Mouse (Mus musculus): Measurements from ENCODE around the gene Tubb5.

Gene Tubb5

DNA sequence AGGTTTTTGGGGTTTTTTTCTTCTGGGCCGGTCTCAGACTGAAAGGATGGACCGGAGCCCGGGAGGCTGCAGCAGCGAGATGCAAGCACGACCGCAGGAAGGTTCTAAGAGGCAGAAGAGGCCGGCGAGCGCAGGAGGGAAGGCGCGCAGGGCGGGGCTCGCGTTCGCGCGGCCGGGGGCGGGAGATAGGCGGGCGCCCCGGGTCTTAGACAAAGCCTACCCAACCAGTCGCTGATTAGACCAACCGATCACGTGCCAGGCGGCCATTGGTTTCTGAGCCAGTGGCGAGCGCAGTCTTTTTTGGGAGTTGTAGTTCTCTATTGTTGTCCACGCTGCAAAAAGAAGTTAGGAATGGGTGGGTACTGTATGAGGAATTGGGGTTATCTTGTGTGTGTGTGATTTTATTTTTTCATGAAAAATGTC, at the start of gene Tubb5:
Tubb5 (minus strand) TSS at position 185 of the 423 bp plus-strand sequence.
- peak; percentile 96 to 98 for DNase-seq

DNA sequence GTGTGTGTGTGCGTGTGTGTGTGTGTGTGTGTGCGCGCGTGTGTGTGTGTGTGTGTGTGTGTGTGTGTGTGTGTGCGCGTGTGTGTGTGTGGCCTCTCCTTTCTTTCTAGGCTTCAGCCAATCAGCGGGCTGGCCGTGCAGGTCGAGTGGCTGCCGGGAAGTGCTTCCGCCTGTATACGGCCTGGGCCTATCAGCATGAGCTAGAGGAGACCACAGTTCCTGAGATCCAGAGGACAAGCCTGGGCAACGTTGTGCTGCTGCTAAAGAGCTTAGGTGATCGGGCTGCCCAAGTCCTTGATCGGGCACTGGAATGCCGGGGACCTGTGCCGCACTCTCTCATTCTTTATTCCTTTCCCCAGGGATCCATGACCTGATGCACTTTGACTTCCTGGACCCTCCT, 49.6 kb upstream of the Tubb5 start:
- no peak for DNase-seq

- DNase-seq, result no peak
Observed at GRCm38 (mm10) chr17:35883777-35884176, 45.7 kb upstream of the Tubb5 start.

DNA sequence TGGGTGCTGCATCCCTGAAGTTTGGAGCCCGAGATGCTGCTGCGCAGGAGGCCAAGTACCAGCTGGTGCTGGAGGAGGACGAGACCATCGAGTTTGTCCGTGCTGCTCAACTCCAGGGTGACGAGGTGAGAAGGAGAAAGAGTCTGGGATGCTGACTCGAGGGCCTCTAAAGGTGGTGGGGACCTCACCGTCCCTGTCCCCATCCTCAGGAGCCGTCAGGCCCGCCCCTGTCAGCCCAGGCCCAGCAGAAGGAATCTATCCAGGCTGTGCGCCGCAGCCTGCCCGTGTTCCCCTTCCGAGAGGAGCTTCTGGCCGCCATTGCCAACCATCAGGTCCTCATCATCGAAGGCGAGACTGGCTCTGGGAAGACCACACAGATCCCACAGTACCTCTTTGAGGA, 44.8 kb upstream of the Tubb5 start:
- DNase-seq, result no peak

- DNase-seq, result peak; percentile 94 to 96
Observed at GRCm38 (mm10) chr17:35879245-35880057, 41.3 kb upstream of the Tubb5 start, which contains the start of gene Dhx16. Gene Dhx16 (plus strand): TSS chr17:35879819.

- no peak for DNase-seq
Observed at GRCm38 (mm10) chr17:35874721-35875120, 36.6 kb upstream of the Tubb5 start.

DNA sequence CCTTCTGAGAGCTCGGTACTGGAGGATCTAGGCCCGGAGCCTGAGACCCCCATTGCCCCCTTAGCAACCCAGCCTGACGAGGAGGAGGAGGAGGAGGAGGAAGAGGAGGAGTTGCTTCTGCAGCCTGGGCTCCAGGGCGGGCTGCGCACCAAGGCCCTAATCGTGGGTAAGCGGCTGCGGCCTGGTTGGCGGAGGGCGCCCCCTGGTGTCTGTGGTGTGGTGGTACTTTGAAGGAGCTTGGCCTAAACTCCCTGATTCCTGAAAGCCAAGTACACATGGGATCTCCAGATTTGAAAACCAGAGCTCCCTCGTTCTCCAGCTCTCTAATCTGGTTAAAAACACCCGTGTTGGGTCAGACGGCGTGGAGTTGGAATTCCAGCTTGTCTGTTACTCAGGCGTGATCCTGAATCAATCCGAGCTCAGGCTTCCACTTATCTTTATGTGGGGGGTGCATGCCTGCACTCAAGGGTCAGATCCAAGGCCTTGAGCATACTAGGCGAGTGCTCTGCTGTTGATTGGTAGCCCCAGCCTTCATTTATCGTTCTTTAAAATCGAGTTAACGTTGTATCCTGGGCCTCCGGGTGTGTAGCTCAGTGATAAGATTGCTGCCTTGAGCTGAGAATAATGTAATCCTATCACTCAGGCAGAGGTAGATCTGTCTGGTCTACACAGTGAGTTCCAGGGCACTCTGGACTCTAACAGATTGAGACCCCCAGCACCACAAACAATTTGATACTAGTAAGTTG, 35.8 kb upstream of the Tubb5 start:
- DNase-seq, result peak; percentile 86 to 87

GRCm38 (mm10) chr17:35870884-35871696, 33.0 kb upstream of the Tubb5 start:
- peak; percentile 52 to 54 for DNase-seq

- peak; percentile 86 to 92 for DNase-seq
Observed at GRCm38 (mm10) chr17:35870151-35870883, 32.2 kb upstream of the Tubb5 start.

GRCm38 (mm10) chr17:35869346-35870067, 31.4 kb upstream of the Tubb5 start:
- peak; percentile 60 to 63 for DNase-seq

DNA sequence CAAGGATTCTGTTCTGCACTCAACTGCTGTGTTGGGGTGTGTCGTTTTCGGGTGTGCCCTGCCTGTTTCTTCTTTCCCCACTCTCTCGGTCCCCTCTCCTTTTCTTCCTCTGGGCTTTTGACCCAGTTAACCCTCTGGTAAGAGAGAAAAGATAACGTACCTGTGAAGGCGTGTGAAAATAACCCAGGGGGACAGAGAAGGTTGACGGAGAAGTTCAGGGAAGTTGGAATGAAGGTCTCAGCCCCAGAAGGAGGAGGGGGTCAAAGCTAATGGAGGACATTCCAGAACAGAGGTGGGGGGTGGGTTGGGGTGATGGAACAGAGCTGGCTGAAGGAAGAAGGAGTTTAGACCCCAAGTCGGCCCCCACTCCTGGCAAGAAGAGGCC, 30.8 kb upstream of the Tubb5 start:
- DNase-seq, result no peak

DNA sequence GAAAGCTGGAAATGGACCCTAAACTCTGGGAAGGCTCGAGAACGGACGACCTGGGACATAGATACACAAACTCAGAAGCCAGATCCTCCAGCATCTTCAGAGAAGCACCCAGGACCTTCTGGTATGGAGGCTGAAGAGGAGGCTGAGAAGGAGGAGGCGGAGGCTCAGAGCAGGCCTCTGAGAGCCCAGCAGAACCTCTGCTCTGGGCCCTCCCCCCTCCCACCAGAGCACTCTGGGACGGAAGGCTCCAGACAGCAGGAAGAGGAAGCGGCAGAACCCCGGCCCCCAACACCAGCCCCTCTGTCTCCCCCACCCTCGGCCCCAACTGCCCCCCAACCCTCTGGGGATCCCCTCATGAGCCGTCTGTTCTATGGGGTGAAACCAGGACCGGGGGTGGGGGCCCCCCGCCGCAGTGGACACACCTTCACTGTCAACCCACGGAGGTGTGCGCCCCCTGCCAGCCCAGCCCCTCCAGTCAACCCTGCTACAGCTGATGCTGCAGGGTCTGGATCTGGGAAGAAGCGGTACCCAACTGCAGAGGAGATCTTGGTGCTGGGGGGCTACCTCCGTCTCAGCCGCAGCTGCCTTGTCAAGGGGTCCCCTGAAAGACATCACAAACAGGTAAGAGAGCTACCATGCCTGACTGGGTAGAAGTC, 30.2 kb upstream of the Tubb5 start:
- peak; percentile 66 to 78 for DNase-seq

DNA sequence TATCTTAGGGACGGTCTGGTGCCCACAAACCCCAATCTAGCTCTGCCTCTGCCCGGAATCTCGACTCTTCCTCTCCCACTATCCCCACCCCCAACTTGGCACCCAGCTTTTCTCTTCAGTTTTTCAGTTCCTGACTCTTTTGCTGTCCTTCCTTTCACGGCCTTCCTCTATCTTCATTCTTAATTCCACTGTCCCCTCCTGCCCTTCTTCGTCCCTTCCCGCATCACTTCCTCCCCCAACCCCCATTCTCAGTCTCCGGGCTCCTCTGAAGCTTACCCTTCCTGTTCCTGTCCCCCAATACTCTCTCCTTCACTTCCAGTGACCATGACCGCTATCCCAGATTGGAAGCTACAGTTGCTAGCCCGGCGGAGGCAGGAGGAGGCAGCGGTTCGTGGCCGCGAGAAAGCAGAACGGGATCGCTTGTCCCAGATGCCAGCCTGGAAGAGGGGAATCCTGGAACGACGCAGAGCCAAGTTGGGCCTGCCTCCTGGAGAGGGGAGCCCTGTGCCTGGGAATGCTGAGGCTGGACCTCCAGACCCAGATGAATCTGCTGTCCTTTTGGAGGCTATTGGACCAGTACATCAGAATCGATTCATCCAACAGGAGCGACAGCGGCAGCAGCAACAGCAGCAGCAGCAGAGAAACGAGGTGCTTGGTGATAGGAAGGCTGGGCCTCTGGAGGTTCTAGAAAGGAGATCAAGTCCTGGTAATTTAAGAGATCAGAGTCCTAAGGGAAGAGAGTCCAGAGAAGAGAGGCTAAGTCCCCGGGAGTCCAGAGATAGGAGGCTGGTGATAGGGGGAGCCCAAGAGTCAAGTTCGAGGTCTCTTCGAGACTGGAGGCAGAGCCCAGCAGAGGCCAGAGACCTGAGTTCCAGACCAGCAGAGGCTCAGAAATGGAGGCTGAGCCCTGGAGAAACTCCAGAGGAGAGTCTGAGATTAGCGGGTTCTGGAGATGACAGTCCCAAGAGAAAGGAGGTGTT, 29.1 kb upstream of the Tubb5 start:
- peak; percentile 63 to 64 for DNase-seq

- peak; percentile 67 to 71 for DNase-seq
Observed at GRCm38 (mm10) chr17:35866281-35866831, 28.2 kb upstream of the Tubb5 start.

DNA sequence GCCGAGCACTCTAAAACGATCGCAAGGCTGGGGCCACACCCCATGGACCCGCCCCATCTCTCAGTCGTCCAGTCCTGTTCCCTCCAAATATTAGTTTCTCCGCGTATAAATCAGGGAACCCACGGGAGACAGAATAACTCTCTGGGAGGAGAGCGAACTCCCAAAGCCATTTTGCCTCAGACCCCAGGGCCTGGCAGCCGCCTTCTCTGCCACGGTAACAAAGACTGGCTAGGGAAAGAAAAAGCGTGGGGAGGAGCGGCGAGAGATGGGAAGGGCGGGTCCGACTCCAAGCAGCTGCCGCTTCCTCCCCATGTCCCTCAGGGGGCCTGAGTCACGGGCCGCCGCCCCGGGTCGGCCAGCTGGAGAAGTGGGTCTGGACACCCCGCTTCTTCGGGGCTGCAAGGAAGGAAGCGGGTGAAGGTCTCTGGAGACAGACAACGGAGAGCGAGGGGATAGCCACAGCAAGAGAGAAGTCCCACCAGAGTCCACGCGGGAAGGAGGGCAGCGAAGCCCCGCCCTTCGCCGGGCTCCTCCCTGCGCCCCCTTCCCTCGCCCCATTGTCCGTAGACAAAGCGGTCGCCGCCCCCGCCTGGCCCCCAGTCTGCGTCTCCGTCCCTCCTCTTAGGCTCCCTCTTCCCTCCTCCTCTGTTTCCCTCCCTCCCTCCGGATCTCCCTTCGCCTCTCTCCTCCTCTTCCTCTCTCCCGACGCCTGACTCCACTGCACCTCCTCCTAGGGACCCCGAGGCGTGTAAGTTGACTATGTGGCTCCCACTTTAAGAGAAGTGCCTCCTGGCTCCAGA, 27.6 kb upstream of the Tubb5 start, which contains the start of gene Ppp1r18:
Ppp1r18 (plus strand) TSS at position 113 of the 800 bp plus-strand sequence.
- DNase-seq, result peak; percentile 57 to 66

- no peak for DNase-seq
Observed at GRCm38 (mm10) chr17:35864832-35865353, 26.8 kb upstream of the Tubb5 start.

GRCm38 (mm10) chr17:35861198-35861857, 23.2 kb upstream of the Tubb5 start, which contains the start of gene Nrm:
Gene Nrm (plus strand): TSS chr17:35861318.
- DNase-seq, result peak; percentile 86 to 87

GRCm38 (mm10) chr17:35860831-35861197, 22.7 kb upstream of the Tubb5 start:
- no peak for DNase-seq
